Mouse (Mus musculus) hindbrain, embryonic 15.5 days (tissue): ENCODE results near the gene Snx32. TPM values are rescaled to one million over a fixed set of nuclear protein-coding genes. Genes with fewer than 3 reads are reported as not detected.
A peak's percentile ranks its signal among the peaks of the same experiment; 100 is the strongest.

ENCODE experiments used
- ATAC-seq: fragments of 200-750 bp; cut with Nextera tagmentation; 2 replicates; pipeline ENCODE4 v1.8.0; 2017; ENCODE audit warnings: low read depth, moderate number of reproducible peaks, moderate TSS enrichment; ENCODE audit not compliant: low FRiP score
- H3K27ac ChIP-seq: fragments of 300-500 bp; sonication (generic); replicated peaks from 2 replicates; pipeline ENCODE4 v1.5.1; 2015; ENCODE audit warnings: mild to moderate bottlenecking, inconsistent platforms
- H3K27me3 ChIP-seq: fragments of 300-500 bp; sonication (generic); 2 replicates; pipeline ENCODE4 v1.6.1; 2015; ENCODE audit warnings: control low read depth, inconsistent platforms
- H3K36me3 ChIP-seq: fragments of 300-500 bp; sonication (generic); 2 replicates; pipeline ENCODE4 v1.6.1; 2015; ENCODE audit warnings: control low read depth, inconsistent platforms
- H3K4me1 ChIP-seq: fragments of 300-500 bp; sonication (generic); replicated peaks from 2 replicates; pipeline ENCODE4 v1.6.1; 2015; ENCODE audit warnings: control low read depth, inconsistent platforms
- H3K4me2 ChIP-seq: fragments of 300-500 bp; sonication (generic); 2 replicates; pipeline ENCODE4 v1.6.1; 2015; ENCODE audit warnings: moderate library complexity, mild to moderate bottlenecking, inconsistent platforms
- H3K4me3 ChIP-seq: fragments of 300-500 bp; sonication (generic); 2 replicates; pipeline ENCODE4 v1.5.1; 2015; ENCODE audit warnings: mild to moderate bottlenecking, inconsistent platforms
- H3K9ac ChIP-seq: fragments of 300-500 bp; sonication (generic); 2 replicates; pipeline ENCODE4 v1.6.1; 2015; ENCODE audit warnings: inconsistent platforms
- H3K9me3 ChIP-seq: fragments of 300-500 bp; sonication (generic); 2 replicates; pipeline ENCODE4 v1.6.1; 2016; ENCODE audit warnings: control low read depth, inconsistent platforms
- WGBS: fragments of 180-500 bp; shearing (Covaris S2); methylation state at CpG from one replicate; pipeline ENCODE4 v1.1.7; 2015; 5-methylcytosine and 5-hydroxymethylcytosine counted together
- polyA plus RNA-seq: library from polyadenylated mRNA; unstranded; fragments of >200 nt; fragmentation: Nextera tagmentation; extraction: Ambion mirVana; gene quantifications from 2 replicates; pipeline ENCODE4 v1.2.1, GENCODE M21; 2015

Gene Snx32
- polyA plus RNA-seq, 1 experiment from 2014 or later = 99.8 TPM

DNA sequence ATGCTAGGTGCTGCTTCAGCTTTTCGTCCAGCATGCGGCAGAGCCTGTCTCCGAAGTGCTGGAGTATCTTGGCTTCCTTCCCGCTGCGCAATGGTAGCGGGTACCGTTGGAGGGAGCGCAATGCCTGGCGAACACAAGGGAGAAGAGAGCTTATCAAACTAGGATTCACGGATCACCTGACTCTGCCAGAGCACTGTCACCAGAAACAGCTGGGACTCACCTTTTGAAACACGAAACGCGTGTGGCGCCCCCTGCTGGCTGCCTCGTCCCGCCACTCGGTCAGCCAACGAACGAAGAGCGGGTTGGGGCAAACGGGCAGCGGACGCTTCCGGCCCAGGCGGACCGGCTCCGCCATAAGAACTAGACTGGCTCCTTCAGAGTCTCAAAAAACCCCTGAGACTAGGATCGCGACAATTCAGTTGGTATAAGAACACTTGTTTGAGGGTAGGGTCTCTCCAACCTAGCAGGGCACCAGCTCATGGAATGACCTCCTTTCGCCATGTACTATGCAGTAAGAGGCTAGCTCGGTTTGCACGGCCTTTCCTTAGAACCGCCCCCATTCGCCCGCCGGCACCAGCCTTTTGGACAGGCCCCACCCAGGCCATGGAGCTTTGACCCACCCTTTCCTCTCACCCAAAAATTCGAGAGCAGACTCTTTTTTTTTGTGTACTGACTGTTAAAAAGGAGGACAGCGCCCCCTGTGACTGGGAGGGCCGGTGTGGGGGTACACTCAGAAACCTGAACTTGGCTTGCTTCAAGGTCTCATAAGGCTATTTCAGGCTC, 22.4 kb downstream of the Snx32 start, which contains the start of gene Mus81:
Gene Mus81, minus strand, starts transcription at position 635 of the 783 bp plus-strand sequence.
- peak; percentile 78 for ATAC-seq
- Histone ChIP-seq H3K9me3 (no peaks in the 10 kb centered on the region), H3K9ac (peak within 1 kb of the TSS; percentile 54), H3K4me3 (peak within 1 kb of the TSS; percentile 66), H3K27me3 (no peaks in the 10 kb centered on the region), H3K27ac (peak within 1 kb of the TSS; percentile 97), H3K4me2 (peak within 1 kb of the TSS; percentile 77), H3K36me3 (peaks cover 25% of the 10 kb centered on the region), H3K4me1 (peaks cover 51% of the 10 kb centered on the region)
- under 1% methylated on average over 39 of the region's 39 CpGs for WGBS

DNA sequence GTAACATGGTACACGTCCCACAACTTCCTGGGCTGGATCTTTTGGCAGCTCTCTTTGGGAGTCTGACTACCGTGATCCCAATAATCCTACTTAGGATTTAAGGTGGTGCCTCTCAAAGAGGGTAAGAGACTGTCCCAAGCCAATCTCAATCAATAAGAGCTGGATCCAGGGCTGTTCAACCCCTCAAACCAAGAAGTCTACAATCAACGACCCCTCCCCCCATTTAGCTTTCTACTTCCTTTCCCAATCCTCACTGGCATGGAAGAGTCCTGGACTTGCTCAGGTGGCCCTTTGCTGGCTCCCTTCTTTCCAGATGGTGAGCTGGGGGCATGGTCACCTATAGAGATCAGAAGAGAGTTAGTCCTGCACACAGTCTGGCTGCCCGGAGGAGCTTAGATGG, 23.6 kb downstream of the Snx32 start:
- Histone ChIP-seq H3K4me1 (peaks cover 39% of the 10 kb centered on the region), H3K4me3 (peak overlapping the region; percentile 66; the same call in 1 of the 2 replicates), H3K27me3 (no peaks in the 10 kb centered on the region), H3K9ac (no peak overlapping the region; the same call in 1 of the 2 replicates), H3K36me3 (peaks cover 32% of the 10 kb centered on the region), H3K27ac (no peak overlapping the region), H3K4me2 (peak overlapping the region; percentile 77), H3K9me3 (no peaks in the 10 kb centered on the region)
- 94% methylated on average over 4 of the region's 4 CpGs for WGBS
- ATAC-seq = no peak

DNA sequence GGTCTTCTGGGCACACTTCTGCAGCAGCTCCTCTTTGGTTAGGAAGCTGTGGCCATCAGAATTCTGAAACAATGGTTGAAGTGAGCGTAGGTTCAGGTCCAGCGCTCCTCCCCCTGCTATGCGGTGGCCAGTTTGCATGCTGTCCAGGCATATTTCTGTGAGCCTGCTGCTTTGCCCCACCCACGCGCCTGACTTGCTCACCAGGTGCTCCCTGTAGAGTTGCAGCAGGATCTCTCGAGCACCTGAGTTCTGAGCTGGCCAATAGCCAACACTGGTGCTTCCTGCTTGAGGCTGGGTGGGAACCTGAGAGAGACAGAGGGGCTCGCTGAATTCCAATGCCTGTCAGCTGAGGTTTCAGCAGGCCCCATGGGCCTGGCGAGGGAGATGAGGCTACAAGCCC, 24.1 kb downstream of the Snx32 start:
- no peaks in the 10 kb centered on the region for H3K9me3 ChIP-seq
- no peaks in the 10 kb centered on the region for H3K27me3 ChIP-seq
- no peak overlapping the region for H3K4me2 ChIP-seq
- no peak overlapping the region for H3K27ac ChIP-seq
- ATAC-seq = no peak
- 90% methylated on average over 8 of the region's 8 CpGs for WGBS
- H3K36me3 ChIP-seq = peaks cover 32% of the 10 kb centered on the region
- no peak overlapping the region for H3K4me3 ChIP-seq
- H3K4me1 ChIP-seq = peaks cover 38% of the 10 kb centered on the region
- H3K9ac ChIP-seq = no peak overlapping the region

DNA sequence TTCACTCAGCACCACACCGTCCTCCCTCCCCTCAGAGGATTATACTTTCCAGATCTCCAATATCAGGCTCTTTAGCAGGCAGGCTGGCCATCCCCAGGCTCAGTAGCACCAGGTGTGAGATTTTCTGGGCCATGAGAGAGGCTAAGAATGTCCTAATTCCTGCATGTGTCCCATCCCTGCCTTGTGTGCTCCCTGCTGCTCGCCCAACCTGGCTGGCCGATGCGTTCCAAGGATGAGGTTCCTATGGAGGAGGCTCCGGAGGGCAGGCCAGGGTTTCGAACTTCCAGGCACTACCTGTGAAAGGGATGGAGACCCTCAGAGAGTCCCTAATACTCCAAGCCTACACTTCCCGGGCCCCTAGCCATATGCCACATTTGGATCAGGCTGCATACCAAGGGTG, 24.5 kb downstream of the Snx32 start:
- WGBS = 88% methylated on average over 7 of the region's 7 CpGs
- Histone ChIP-seq H3K4me3 (no peak overlapping the region), H3K36me3 (peaks cover 34% of the 10 kb centered on the region), H3K4me1 (peaks cover 38% of the 10 kb centered on the region), H3K27ac (no peak overlapping the region), H3K4me2 (no peak overlapping the region), H3K27me3 (no peaks in the 10 kb centered on the region), H3K9me3 (no peaks in the 10 kb centered on the region), H3K9ac (no peak overlapping the region)
- ATAC-seq = no peak

DNA sequence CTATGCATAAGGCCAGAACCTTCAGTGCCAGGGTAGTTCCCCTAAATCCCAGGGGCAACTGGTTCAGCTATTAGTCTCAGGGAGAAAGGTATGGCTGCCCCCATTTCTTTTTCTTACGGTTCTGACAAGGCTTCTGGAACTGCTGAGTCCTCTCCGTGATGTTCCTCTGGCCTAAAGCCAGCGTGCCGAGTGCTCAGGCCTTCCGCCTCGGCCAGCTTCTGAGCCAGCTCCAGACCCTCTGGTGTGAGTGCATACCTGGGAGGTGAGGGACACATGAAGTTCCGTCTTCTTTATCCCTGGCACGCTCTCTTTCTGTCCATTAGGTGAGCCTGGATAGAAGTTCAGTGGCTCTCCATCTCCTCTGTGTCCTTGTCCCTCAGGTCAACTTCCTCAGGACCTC, 25.0 kb downstream of the Snx32 start:
- H3K4me3 ChIP-seq = no peak overlapping the region
- H3K36me3 ChIP-seq = peaks cover 36% of the 10 kb centered on the region
- no peaks in the 10 kb centered on the region for H3K27me3 ChIP-seq
- WGBS = 92% methylated on average over 8 of the region's 8 CpGs
- no peak overlapping the region for H3K9ac ChIP-seq
- H3K4me2 ChIP-seq = no peak overlapping the region
- no peak for ATAC-seq
- H3K27ac ChIP-seq = no peak overlapping the region
- H3K4me1 ChIP-seq = peaks cover 38% of the 10 kb centered on the region
- no peaks in the 10 kb centered on the region for H3K9me3 ChIP-seq

DNA sequence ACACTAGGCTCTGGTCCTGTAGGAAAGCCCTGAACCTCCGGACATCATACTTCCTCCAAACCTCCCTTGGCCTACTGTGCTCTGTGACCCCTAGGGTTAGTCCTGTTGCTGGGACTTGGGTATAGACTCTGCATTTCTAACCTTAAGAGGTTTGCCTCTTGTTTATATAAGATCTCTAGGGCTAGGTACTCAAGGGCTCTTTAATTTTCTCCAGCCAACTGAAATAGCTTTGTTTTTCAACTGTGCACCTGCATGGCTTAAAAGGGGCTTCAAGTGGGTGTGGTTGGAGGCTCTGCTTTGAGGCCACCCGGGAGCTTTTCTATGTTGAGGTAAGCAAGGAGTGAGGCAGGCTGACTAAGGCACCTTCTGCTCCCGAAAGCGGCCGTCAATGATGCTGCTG, 25.8 kb downstream of the Snx32 start:
- Histone ChIP-seq H3K36me3 (peaks cover 36% of the 10 kb centered on the region), H3K4me1 (peaks cover 31% of the 10 kb centered on the region), H3K9me3 (no peaks in the 10 kb centered on the region), H3K4me3 (no peak overlapping the region), H3K27me3 (no peaks in the 10 kb centered on the region), H3K27ac (no peak overlapping the region), H3K4me2 (no peak overlapping the region), H3K9ac (no peak overlapping the region)
- 92% methylated on average over 5 of the region's 5 CpGs for WGBS
- no peak for ATAC-seq

DNA sequence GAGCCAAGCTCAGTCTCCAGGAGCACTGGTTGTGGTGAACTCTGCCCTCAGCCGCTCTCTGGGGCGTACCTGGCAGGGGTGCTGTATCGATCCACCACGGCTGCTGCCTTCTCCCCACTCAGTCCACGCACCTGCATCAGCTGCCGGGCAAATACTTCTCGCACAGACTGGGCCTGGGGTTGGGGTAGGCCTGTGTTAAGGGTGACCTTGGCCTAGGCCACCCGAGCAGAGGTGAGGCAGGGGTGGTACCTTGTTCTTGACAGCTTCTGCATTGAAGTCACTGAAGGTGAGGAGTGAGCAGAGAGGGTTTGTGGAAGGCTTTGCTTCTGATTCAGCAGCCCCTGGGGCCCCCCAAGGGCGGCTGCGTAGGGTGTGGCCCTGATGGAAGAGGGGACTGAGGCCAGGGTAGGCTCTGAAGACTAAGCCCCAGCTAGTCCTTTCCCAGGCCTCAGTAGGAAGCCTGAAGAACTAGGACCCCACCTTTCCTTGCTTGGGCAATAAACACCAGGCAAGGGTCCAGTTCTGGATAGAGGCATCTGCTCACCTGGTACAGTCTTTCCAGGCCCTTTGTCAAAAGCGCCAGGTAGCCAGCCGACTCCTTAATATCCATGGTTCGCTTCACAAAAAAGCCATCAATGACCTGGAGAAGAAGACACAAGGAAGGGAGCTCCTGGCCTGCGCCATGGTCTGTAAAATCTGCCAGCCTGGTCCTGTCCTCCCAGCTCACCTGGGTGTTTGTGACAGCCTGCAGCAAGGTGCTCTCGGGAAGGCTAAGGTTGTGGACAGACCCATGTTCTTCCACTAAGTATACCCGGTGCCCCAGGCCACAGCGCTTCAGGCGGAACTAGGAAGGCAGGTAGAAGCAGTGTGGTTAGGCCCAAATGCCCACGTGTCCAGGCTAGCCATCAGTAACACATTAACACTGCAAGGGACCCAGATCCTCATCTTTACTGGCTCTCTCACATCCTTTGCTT, 26.7 kb downstream of the Snx32 start:
- no peak overlapping the region for H3K4me2 ChIP-seq
- H3K27ac ChIP-seq = no peak overlapping the region
- H3K4me1 ChIP-seq = peaks cover 23% of the 10 kb centered on the region
- peaks cover 36% of the 10 kb centered on the region for H3K36me3 ChIP-seq
- no peak overlapping the region for H3K4me3 ChIP-seq
- no peaks in the 10 kb centered on the region for H3K27me3 ChIP-seq
- WGBS = 96% methylated on average over 19 of the region's 19 CpGs
- H3K9ac ChIP-seq = no peak overlapping the region
- no peaks in the 10 kb centered on the region for H3K9me3 ChIP-seq
- ATAC-seq = no peak

DNA sequence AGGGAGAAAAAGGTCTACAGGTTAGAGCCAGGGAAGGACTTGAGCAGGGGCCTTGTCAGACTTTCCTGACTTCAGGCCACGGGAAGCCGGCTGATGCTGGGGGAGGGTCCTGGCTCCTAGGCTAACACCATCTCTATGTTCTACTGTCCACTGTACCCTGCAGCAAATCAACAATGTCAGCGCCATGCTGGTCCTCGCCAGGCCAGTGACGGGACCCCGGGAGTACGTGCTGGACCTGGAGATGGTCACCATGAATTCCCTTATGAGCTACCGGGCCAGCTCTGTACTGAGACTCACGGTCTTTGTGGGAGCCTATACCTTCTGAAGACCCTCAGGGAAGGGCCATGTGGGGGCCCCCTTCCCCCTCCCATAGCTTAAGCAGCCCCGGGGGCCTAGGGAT, 28.9 kb downstream of the Snx32 start:
- H3K36me3 ChIP-seq = peaks cover 36% of the 10 kb centered on the region
- no peaks in the 10 kb centered on the region for H3K27me3 ChIP-seq
- WGBS = 92% methylated on average over 10 of the region's 10 CpGs
- no peak overlapping the region for H3K9ac ChIP-seq
- H3K4me2 ChIP-seq = no peak overlapping the region
- H3K4me3 ChIP-seq = no peak overlapping the region
- no peaks in the 10 kb centered on the region for H3K9me3 ChIP-seq
- H3K27ac ChIP-seq = no peak overlapping the region
- peaks cover 6% of the 10 kb centered on the region for H3K4me1 ChIP-seq
- no peak for ATAC-seq

DNA sequence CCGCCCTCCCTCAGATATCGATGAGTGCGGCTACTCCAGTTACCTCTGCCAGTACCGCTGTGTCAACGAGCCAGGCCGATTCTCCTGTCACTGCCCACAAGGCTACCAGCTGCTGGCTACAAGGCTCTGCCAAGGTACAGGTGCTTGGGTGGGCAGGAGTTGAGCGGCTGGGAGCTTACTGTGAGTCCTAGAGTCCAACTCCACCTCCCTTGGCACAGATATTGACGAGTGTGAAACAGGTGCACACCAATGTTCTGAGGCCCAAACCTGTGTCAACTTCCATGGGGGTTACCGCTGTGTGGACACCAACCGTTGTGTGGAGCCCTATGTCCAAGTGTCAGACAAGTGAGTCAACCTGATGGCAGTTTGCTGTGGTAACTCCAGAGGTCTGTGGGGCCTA, 30.3 kb downstream of the Snx32 start:
- no peak for ATAC-seq
- peaks cover 11% of the 10 kb centered on the region for H3K4me1 ChIP-seq
- no peak overlapping the region for H3K4me3 ChIP-seq
- H3K9ac ChIP-seq = no peak overlapping the region
- H3K9me3 ChIP-seq = no peaks in the 10 kb centered on the region
- no peaks in the 10 kb centered on the region for H3K27me3 ChIP-seq
- H3K4me2 ChIP-seq = no peak overlapping the region
- H3K36me3 ChIP-seq = peaks cover 30% of the 10 kb centered on the region
- 92% methylated on average over 10 of the region's 10 CpGs for WGBS
- no peak overlapping the region for H3K27ac ChIP-seq

DNA sequence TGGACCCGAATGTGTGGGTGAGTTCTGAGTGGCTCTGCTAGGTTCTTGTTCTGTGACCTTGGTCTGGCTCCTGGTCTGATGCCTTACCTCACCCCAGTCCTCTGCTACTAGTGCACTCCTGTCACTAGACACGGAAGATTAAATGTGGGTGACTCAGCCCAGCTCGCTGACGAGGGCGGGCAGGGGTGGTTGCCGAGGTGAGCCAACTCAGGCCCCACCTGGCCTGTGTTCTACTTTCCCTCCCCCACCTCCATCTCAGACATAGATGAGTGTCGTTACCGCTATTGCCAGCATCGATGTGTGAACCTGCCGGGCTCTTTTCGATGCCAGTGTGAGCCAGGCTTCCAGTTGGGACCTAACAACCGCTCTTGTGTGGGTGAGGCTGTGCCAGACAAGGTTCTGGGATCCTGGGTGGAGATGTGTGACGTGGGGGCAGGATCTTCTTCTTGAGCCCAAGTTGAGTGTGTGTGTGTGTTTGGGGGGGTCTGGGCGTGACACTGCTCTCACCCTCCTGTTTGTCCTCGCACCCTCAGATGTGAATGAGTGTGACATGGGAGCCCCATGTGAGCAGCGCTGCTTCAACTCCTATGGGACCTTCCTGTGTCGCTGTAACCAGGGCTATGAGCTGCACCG, 32.6 kb downstream of the Snx32 start:
- H3K4me2 ChIP-seq = no peak overlapping the region
- no peaks in the 10 kb centered on the region for H3K9me3 ChIP-seq
- no peak overlapping the region for H3K9ac ChIP-seq
- peaks cover 26% of the 10 kb centered on the region for H3K4me1 ChIP-seq
- H3K27ac ChIP-seq = no peak overlapping the region
- H3K27me3 ChIP-seq = no peaks in the 10 kb centered on the region
- H3K4me3 ChIP-seq = no peak overlapping the region
- H3K36me3 ChIP-seq = peaks cover 14% of the 10 kb centered on the region
- ATAC-seq = no peak
- WGBS = 90% methylated on average over 18 of the region's 18 CpGs

DNA sequence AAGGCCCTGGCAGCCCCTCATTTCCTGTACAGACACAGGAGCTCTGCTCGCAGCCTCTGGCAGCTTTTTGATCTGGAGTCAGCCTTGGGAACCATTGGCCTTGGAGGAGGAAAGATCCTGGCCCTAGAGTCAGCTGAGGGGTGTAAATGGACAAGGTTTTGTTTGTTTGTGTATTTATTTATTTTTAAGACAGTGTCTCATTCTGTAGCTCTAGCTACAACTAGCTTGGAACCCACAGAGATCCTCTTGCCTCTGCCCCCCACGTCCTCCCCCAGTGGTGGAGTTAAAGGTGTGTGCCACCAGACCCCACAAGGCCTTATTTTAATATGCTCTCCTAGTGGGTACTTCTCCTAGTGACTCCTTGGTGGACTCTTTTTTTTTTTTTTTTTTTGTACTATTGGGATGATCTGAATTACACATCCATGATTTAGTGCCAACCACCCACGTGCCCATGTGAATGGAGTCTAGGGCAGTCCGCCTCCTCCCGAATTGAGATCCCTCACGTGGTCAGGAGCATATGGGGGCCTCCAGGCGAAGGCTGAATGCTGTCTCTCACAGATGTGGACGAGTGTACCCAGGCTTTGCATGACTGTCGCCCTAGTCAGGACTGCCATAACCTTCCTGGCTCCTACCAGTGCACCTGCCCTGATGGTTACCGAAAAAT, 33.2 kb downstream of the Snx32 start:
- Histone ChIP-seq H3K4me3 (no peak overlapping the region), H3K27ac (no peak overlapping the region), H3K27me3 (no peaks in the 10 kb centered on the region), H3K9ac (no peak overlapping the region), H3K4me2 (no peak overlapping the region), H3K4me1 (peaks cover 26% of the 10 kb centered on the region), H3K9me3 (no peaks in the 10 kb centered on the region), H3K36me3 (peaks cover 8% of the 10 kb centered on the region; the same call in 1 of the 2 replicates)
- ATAC-seq = no peak
- WGBS = 87% methylated on average over 10 of the region's 10 CpGs
